Mouse (Mus musculus) urinary bladder, postnatal 4 days (tissue): ENCODE measurements at regions not wholly inside any gene's neighbourhood (a gene's known extent, or its start where the extent isn't known, plus 50 kb on each side); places are given as distances from the start of the nearest gene placed in this dataset.

Experiments
- DNase-seq, 2 experiments: peaks; one replicate each; pipeline ENCODE4 v3.0.0; 2021 to 2022; ENCODE audit warnings: low spot score in 2 of 2

GRCm38 (mm10) chr13:46222031-46222430 lies 51.5 kb upstream of the Stmnd1 start:
- peak in 1 of 2 experiments; percentile 35 for DNase-seq

GRCm38 (mm10) chr13:46218101-46218701 lies 55.3 kb upstream of the Stmnd1 start:
- DNase-seq = peak in 1 of 2 experiments; percentile 62

GRCm38 (mm10) chr13:46216954-46217838 lies 56.3 kb upstream of the Stmnd1 start:
- DNase-seq = no peak

GRCm38 (mm10) chr13:46203551-46203950 lies 70.0 kb upstream of the Stmnd1 start:
- DNase-seq = no peak

- no peak for DNase-seq
These were observed 70.9 kb upstream of the Stmnd1 start for GRCm38 (mm10) chr13:46202586-46202985.

- no peak for DNase-seq
These were observed 72.4 kb upstream of the Stmnd1 start for GRCm38 (mm10) chr13:46201029-46201599.

GRCm38 (mm10) chr13:46193131-46193530 lies 80.4 kb upstream of the Stmnd1 start:
- DNase-seq = no peak

- DNase-seq = no peak
These were observed 83.8 kb upstream of the Stmnd1 start for GRCm38 (mm10) chr13:46189726-46190125.

GRCm38 (mm10) chr13:46182851-46183250 lies 90.7 kb upstream of the Stmnd1 start:
- DNase-seq = no peak

- DNase-seq = no peak
These were observed 92.9 kb upstream of the Stmnd1 start for GRCm38 (mm10) chr13:46180606-46181133.

GRCm38 (mm10) chr13:46179916-46180315 lies 93.6 kb upstream of the Stmnd1 start:
- no peak for DNase-seq

- DNase-seq = no peak
These were observed 100.4 kb upstream of the Stmnd1 start for GRCm38 (mm10) chr13:46173103-46173502.

- DNase-seq = peak; percentile 59 to 80
These were observed 111.5 kb upstream of the Stmnd1 start for GRCm38 (mm10) chr13:46162025-46162374.

- DNase-seq = no peak
These were observed 112.1 kb upstream of the Stmnd1 start for GRCm38 (mm10) chr13:46161261-46162024.

- DNase-seq = no peak
These were observed 114.2 kb upstream of the Stmnd1 start for GRCm38 (mm10) chr13:46159354-46159753.

GRCm38 (mm10) chr13:46153282-46154260 lies 120.0 kb upstream of the Stmnd1 start:
- DNase-seq = no peak

- DNase-seq = no peak
These were observed 133.5 kb upstream of the Stmnd1 start for GRCm38 (mm10) chr13:46140006-46140405.

GRCm38 (mm10) chr13:46139251-46139650 lies 134.3 kb upstream of the Stmnd1 start:
- DNase-seq = no peak

GRCm38 (mm10) chr13:46135411-46135810 lies 138.1 kb upstream of the Stmnd1 start:
- DNase-seq = no peak

- DNase-seq = no peak
These were observed 144.2 kb upstream of the Stmnd1 start for GRCm38 (mm10) chr13:46129236-46129855.
